Mouse (Mus musculus) megakaryocyte, embryonic 14.5 days (primary cell): ENCODE results near the gene Ptprn.

ENCODE experiments used
- FLI1 ChIP-seq: IDR thresholded peaks from 2 replicates; pipeline ENCODE4 v1.6.1; 2012; ENCODE audit warnings: low read length, inconsistent platforms, mixed read lengths
- GATA1 ChIP-seq: IDR thresholded peaks from 3 replicates; pipeline ENCODE4 v1.6.1; 2012; ENCODE audit warnings: mixed read lengths, low read length, inconsistent platforms, borderline replicate concordance

GRCm38 (mm10) chr1:75250498-75250897 is 13.8 kb downstream of the Ptprn start:
- TF ChIP-seq GATA1: no peak
- no peak for TF ChIP-seq FLI1
